Mouse (Mus musculus): ENCODE measurements around the gene Cdk15. TPM values are rescaled to one million over a fixed set of nuclear protein-coding genes. Genes with fewer than 3 reads are reported as not detected.

The Cdk15 gene
- polyA plus RNA-seq, 1 experiment from 2014 or later: 0.79 TPM

- no peaks in the 10 kb centered on the region for H3K27me3 ChIP-seq (ENCODE audit: control insufficient read depth, insufficient read depth, low read length)
- H3K9ac ChIP-seq (replicated peaks; ENCODE audit: low read length): no peak overlapping the region
- H3K36me3 ChIP-seq (replicated peaks; ENCODE audit: control insufficient read depth, insufficient read depth, low read depth, low read length): no peaks in the 10 kb centered on the region
- H3K27ac ChIP-seq (replicated peaks; ENCODE audit: low read depth, low read length): no peak overlapping the region
- no peak overlapping the region for H3K4me3 ChIP-seq (ENCODE audit: low read depth, low read length)
- H3K4me2 ChIP-seq (ENCODE audit: low read depth, low read length): no peak overlapping the region
- 71% methylated on average over 9 of the region's 9 CpGs for WGBS
- no peaks in the 10 kb centered on the region for H3K9me3 ChIP-seq (replicated peaks; ENCODE audit: control insufficient read depth, low read length)
- H3K4me1 ChIP-seq (ENCODE audit: control insufficient read depth, insufficient read depth, low read length): no peaks in the 10 kb centered on the region
- DNase-seq (ENCODE audit: low spot score) (no peak), ATAC-seq (replicated peaks; ENCODE audit: insufficient number of reproducible peaks, low FRiP score, low TSS enrichment, low read depth) (no peak)
Measured at GRCm38 (mm10) chr1:59321076-59321879, 64.6 kb downstream of the Cdk15 start.

- no peak overlapping the region for H3K9ac ChIP-seq (replicated peaks; ENCODE audit: low read length)
- H3K27ac ChIP-seq (replicated peaks; ENCODE audit: low read depth, low read length): peak overlapping the region; percentile 42
- peaks cover under 1% of the 10 kb centered on the region; the same call in 1 of the 2 replicates for H3K4me1 ChIP-seq (ENCODE audit: control insufficient read depth, insufficient read depth, low read length)
- H3K9me3 ChIP-seq (replicated peaks; ENCODE audit: control insufficient read depth, low read length): no peaks in the 10 kb centered on the region
- no peaks in the 10 kb centered on the region for H3K27me3 ChIP-seq (ENCODE audit: control insufficient read depth, insufficient read depth, low read length)
- WGBS: 23% methylated on average over 9 of the region's 9 CpGs
- DNase-seq (ENCODE audit: low spot score) (peak; percentile 90), ATAC-seq (replicated peaks; ENCODE audit: insufficient number of reproducible peaks, low FRiP score, low TSS enrichment, low read depth) (peak; percentile 61; the same call in 1 of the 2 replicates)
- no peaks in the 10 kb centered on the region for H3K36me3 ChIP-seq (replicated peaks; ENCODE audit: control insufficient read depth, insufficient read depth, low read depth, low read length)
- H3K4me2 ChIP-seq (ENCODE audit: low read depth, low read length): no peak overlapping the region
- no peak overlapping the region for H3K4me3 ChIP-seq (ENCODE audit: low read depth, low read length)
Measured at GRCm38 (mm10) chr1:59321880-59322836, 65.5 kb downstream of the Cdk15 start.

- peaks cover 4% of the 10 kb centered on the region for H3K4me1 ChIP-seq (ENCODE audit: control insufficient read depth, insufficient read depth, low read length)
- 0 out of 2 replicates have a peak overlapping the region, but pooled peaks have one; percentile 8 for H3K27ac ChIP-seq (replicated peaks; ENCODE audit: low read depth, low read length)
- ATAC-seq (replicated peaks; ENCODE audit: insufficient number of reproducible peaks, low FRiP score, low TSS enrichment, low read depth) (no peak), DNase-seq (ENCODE audit: low spot score) (no peak)
- H3K27me3 ChIP-seq (ENCODE audit: control insufficient read depth, insufficient read depth, low read length): no peaks in the 10 kb centered on the region
- no peak overlapping the region for H3K9ac ChIP-seq (replicated peaks; ENCODE audit: low read length)
- H3K4me3 ChIP-seq (ENCODE audit: low read depth, low read length): no peak overlapping the region
- WGBS: 23% methylated on average over 10 of the region's 10 CpGs
- no peaks in the 10 kb centered on the region for H3K36me3 ChIP-seq (replicated peaks; ENCODE audit: control insufficient read depth, insufficient read depth, low read depth, low read length)
- H3K4me2 ChIP-seq (ENCODE audit: low read depth, low read length): no peak overlapping the region
- no peaks in the 10 kb centered on the region for H3K9me3 ChIP-seq (replicated peaks; ENCODE audit: control insufficient read depth, low read length)
Measured at GRCm38 (mm10) chr1:59326854-59327395, 70.2 kb downstream of the Cdk15 start.

- Histone ChIP-seq H3K9ac (replicated peaks; ENCODE audit: low read length) (no peak overlapping the region), H3K9me3 (replicated peaks; ENCODE audit: control insufficient read depth, low read length) (no peaks in the 10 kb centered on the region), H3K27me3 (ENCODE audit: control insufficient read depth, insufficient read depth, low read length) (no peaks in the 10 kb centered on the region), H3K36me3 (replicated peaks; ENCODE audit: control insufficient read depth, insufficient read depth, low read depth, low read length) (no peaks in the 10 kb centered on the region), H3K4me2 (ENCODE audit: low read depth, low read length) (no peak overlapping the region), H3K27ac (replicated peaks; ENCODE audit: low read depth, low read length) (no peak overlapping the region; the same call in 1 of the 2 replicates), H3K4me1 (ENCODE audit: control insufficient read depth, insufficient read depth, low read length) (peaks cover 5% of the 10 kb centered on the region), H3K4me3 (ENCODE audit: low read depth, low read length) (no peak overlapping the region)
- DNase-seq (ENCODE audit: low spot score): no peak
- ATAC-seq (replicated peaks; ENCODE audit: insufficient number of reproducible peaks, low FRiP score, low TSS enrichment, low read depth): no peak
- 23% methylated on average over 13 of the region's 13 CpGs for WGBS
Measured at GRCm38 (mm10) chr1:59332737-59333385, 76.2 kb downstream of the Cdk15 start.

GRCm38 (mm10) chr1:59333386-59333759 is 76.7 kb downstream of the Cdk15 start:
- no peak overlapping the region for H3K9ac ChIP-seq (replicated peaks; ENCODE audit: low read length)
- 42% methylated on average over 5 of the region's 5 CpGs for WGBS
- no peak for DNase-seq (ENCODE audit: low spot score)

GRCm38 (mm10) chr1:59333860-59334561 is 77.3 kb downstream of the Cdk15 start:
- WGBS: 25% methylated on average over 10 of the region's 10 CpGs

More at GRCm38 (mm10) chr1:59333386-59333759, 76.7 kb downstream of the Cdk15 start:
- H3K4me3 ChIP-seq (ENCODE audit: low read depth, low read length): no peak overlapping the region
- H3K9me3 ChIP-seq (replicated peaks; ENCODE audit: control insufficient read depth, low read length): no peaks in the 10 kb centered on the region
- no peaks in the 10 kb centered on the region for H3K27me3 ChIP-seq (ENCODE audit: control insufficient read depth, insufficient read depth, low read length)
- no peak overlapping the region; the same call in 1 of the 2 replicates for H3K27ac ChIP-seq (replicated peaks; ENCODE audit: low read depth, low read length)
- no peaks in the 10 kb centered on the region for H3K36me3 ChIP-seq (replicated peaks; ENCODE audit: control insufficient read depth, insufficient read depth, low read depth, low read length)
- peaks cover 5% of the 10 kb centered on the region for H3K4me1 ChIP-seq (ENCODE audit: control insufficient read depth, insufficient read depth, low read length)
- H3K4me2 ChIP-seq (ENCODE audit: low read depth, low read length): no peak overlapping the region
- ATAC-seq (replicated peaks; ENCODE audit: insufficient number of reproducible peaks, low FRiP score, low TSS enrichment, low read depth): no peak

GRCm38 (mm10) chr1:59334562-59334890 is 77.8 kb downstream of the Cdk15 start:
- no peak overlapping the region for H3K4me3 ChIP-seq (ENCODE audit: low read depth, low read length)
- H3K9me3 ChIP-seq (replicated peaks; ENCODE audit: control insufficient read depth, low read length): no peaks in the 10 kb centered on the region
- no peak overlapping the region for H3K4me2 ChIP-seq (ENCODE audit: low read depth, low read length)
- H3K36me3 ChIP-seq (replicated peaks; ENCODE audit: control insufficient read depth, insufficient read depth, low read depth, low read length): no peaks in the 10 kb centered on the region
- H3K4me1 ChIP-seq (ENCODE audit: control insufficient read depth, insufficient read depth, low read length): peaks cover 5% of the 10 kb centered on the region
- DNase-seq (ENCODE audit: low spot score): peak; percentile 59
- no peaks in the 10 kb centered on the region for H3K27me3 ChIP-seq (ENCODE audit: control insufficient read depth, insufficient read depth, low read length)
- ATAC-seq (replicated peaks; ENCODE audit: insufficient number of reproducible peaks, low FRiP score, low TSS enrichment, low read depth): no peak
- no peak overlapping the region for H3K9ac ChIP-seq (replicated peaks; ENCODE audit: low read length)
- 45% methylated on average over 4 of the region's 4 CpGs for WGBS
- H3K27ac ChIP-seq (replicated peaks; ENCODE audit: low read depth, low read length): no peak overlapping the region

More at GRCm38 (mm10) chr1:59333860-59334561, 77.3 kb downstream of the Cdk15 start:
- H3K4me1 ChIP-seq (ENCODE audit: control insufficient read depth, insufficient read depth, low read length): peaks cover 5% of the 10 kb centered on the region
- H3K36me3 ChIP-seq (replicated peaks; ENCODE audit: control insufficient read depth, insufficient read depth, low read depth, low read length): no peaks in the 10 kb centered on the region
- no peak overlapping the region for H3K27ac ChIP-seq (replicated peaks; ENCODE audit: low read depth, low read length)
- H3K27me3 ChIP-seq (ENCODE audit: control insufficient read depth, insufficient read depth, low read length): no peaks in the 10 kb centered on the region
- no peak overlapping the region for H3K4me2 ChIP-seq (ENCODE audit: low read depth, low read length)
- ATAC-seq (replicated peaks; ENCODE audit: insufficient number of reproducible peaks, low FRiP score, low TSS enrichment, low read depth) (0 out of 2 replicates have a peak, but pooled peaks have one; percentile 55), DNase-seq (ENCODE audit: low spot score) (peak; percentile 44)
- no peak overlapping the region for H3K4me3 ChIP-seq (ENCODE audit: low read depth, low read length)
- no peaks in the 10 kb centered on the region for H3K9me3 ChIP-seq (replicated peaks; ENCODE audit: control insufficient read depth, low read length)
- no peak overlapping the region for H3K9ac ChIP-seq (replicated peaks; ENCODE audit: low read length)

Measured in embryonic facial prominence, embryonic 11.5 days (tissue).